In the genomic region with DNA sequence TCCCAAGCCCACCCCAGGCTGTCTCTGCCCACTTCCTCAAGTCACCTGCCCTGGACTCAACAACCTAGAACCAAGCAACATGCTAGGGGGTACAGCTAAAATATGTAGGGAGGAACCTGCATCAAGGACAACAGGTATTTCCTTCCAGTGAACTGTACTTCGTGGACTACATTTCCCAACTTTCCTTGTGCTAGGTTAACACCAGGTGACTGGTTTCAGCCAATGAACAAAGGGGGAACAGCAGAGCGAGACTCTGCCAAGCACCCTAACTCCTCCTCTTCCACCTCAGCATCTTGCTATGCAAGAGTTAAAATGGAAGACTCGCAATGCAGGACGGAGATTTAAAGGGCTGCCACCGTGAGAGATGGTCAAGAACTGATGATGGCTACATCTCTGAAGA, we compare ENCODE assay signal across 32 mouse cellular contexts.
DNase-seq lines count a peak whose midpoint lies in the region; ATAC-seq and TF ChIP-seq lines count a peak whose summit lies in the region.
"Had no signal": no experiment of that assay in that cellular context is flagged by ENCODE, and none has a peak within 500 bp of the region (broad histone marks: within the 10 kb centered on the region; RNA-seq: fewer than 3 reads in every experiment).

No protein-coding gene starts in this region.

- H3K9ac ChIP-seq in midbrain, embryonic 16.5 days (ENCODE audit: low read depth, low read length) = no peak overlapping the region
- H3K9ac ChIP-seq in midbrain, embryonic 11.5 days (ENCODE audit: low read length) = no peak overlapping the region
- H3K9ac ChIP-seq in intestine, postnatal 0 days (ENCODE audit: low read depth, low read length) = no peak overlapping the region
- H3K9ac ChIP-seq: embryonic facial prominence, embryonic 15.5 days; forebrain, embryonic 12.5 days; forebrain, postnatal 0 days; heart, embryonic 12.5 days; hindbrain, embryonic 14.5 days; limb, embryonic 13.5 days; lung, embryonic 15.5 days had no signal

- 0 out of 2 replicates have a peak, but pooled peaks cover 3% of the 10 kb centered on the region for H3K4me1 ChIP-seq in midbrain, embryonic 16.5 days (ENCODE audit: control insufficient read depth, insufficient read depth, low read length)
- H3K4me1 ChIP-seq in midbrain, embryonic 11.5 days (ENCODE audit: control insufficient read depth, insufficient read depth, low read length) = peaks cover 5% of the 10 kb centered on the region; the same call in 1 of the 2 replicates
- H3K4me1 ChIP-seq in intestine, postnatal 0 days (replicated peaks; ENCODE audit: control insufficient read depth, insufficient read depth, low read length) = no peaks in the 10 kb centered on the region
- H3K4me1 ChIP-seq: embryonic facial prominence, embryonic 10.5 days; embryonic facial prominence, embryonic 15.5 days; heart, embryonic 12.5 days; lung, embryonic 15.5 days had no signal

- no peak overlapping the region for H3K4me2 ChIP-seq in midbrain, embryonic 16.5 days (ENCODE audit: low read length)
- H3K4me2 ChIP-seq in midbrain, embryonic 11.5 days = no peak overlapping the region
- H3K4me2 ChIP-seq in intestine, postnatal 0 days (replicated peaks; ENCODE audit: low read depth) = no peak overlapping the region
- H3K4me2 ChIP-seq: embryonic facial prominence, embryonic 15.5 days; forebrain, embryonic 12.5 days; heart, embryonic 12.5 days; hindbrain, embryonic 14.5 days; limb, embryonic 13.5 days; liver, embryonic 11.5 days; lung, embryonic 15.5 days had no signal

- 0 out of 2 replicates have a peak, but pooled peaks have one; percentile 25 for ATAC-seq in midbrain, embryonic 16.5 days
- ATAC-seq in midbrain, embryonic 11.5 days (ENCODE audit: low FRiP score) = no peak
- ATAC-seq in CD4-positive, CD25-positive, alpha-beta regulatory T cell, adult 4 months = peak; percentile 32
- peak; percentile 50 for ATAC-seq in inflammation-experienced regulatory T-cells, adult 6 months
- no peak for ATAC-seq in intestine, postnatal 0 days
- ATAC-seq: forebrain, postnatal 0 days; intestine, embryonic 16.5 days; Patski had no signal

- H3K27me3 ChIP-seq in midbrain, embryonic 16.5 days (ENCODE audit: control insufficient read depth, insufficient read depth, low read depth, low read length) = no peaks in the 10 kb centered on the region
- H3K27me3 ChIP-seq in midbrain, embryonic 11.5 days (ENCODE audit: control insufficient read depth, insufficient read depth, low read length) = no peaks in the 10 kb centered on the region
- H3K27me3 ChIP-seq in intestine, postnatal 0 days (replicated peaks; ENCODE audit: control insufficient read depth, insufficient read depth, low read length) = no peaks in the 10 kb centered on the region
- H3K27me3 ChIP-seq: embryonic facial prominence, embryonic 15.5 days; heart, embryonic 12.5 days; limb, embryonic 13.5 days; lung, embryonic 15.5 days; Patski had no signal

- H3K4me3 ChIP-seq in midbrain, embryonic 16.5 days (ENCODE audit: low read depth, low read length) = no peak overlapping the region
- no peak overlapping the region for H3K4me3 ChIP-seq in midbrain, embryonic 11.5 days (ENCODE audit: low read depth, low read length)
- H3K4me3 ChIP-seq in intestine, postnatal 0 days (ENCODE audit: low read depth, low read length) = no peak overlapping the region
- H3K4me3 ChIP-seq: embryonic facial prominence, embryonic 10.5 days; embryonic facial prominence, embryonic 15.5 days; forebrain, embryonic 12.5 days; heart, embryonic 12.5 days; limb, embryonic 13.5 days; lung, embryonic 15.5 days; midbrain, embryonic 10.5 days had no signal

- H3K27ac ChIP-seq in midbrain, embryonic 16.5 days (ENCODE audit: low read length) = no peak overlapping the region
- H3K27ac ChIP-seq in midbrain, embryonic 11.5 days (ENCODE audit: low read depth, low read length) = no peak overlapping the region
- H3K27ac ChIP-seq in intestine, postnatal 0 days (ENCODE audit: low read depth, low read length) = no peak overlapping the region
- H3K27ac ChIP-seq: embryonic facial prominence, embryonic 10.5 days; embryonic facial prominence, embryonic 15.5 days; forebrain, embryonic 12.5 days; hindbrain, embryonic 14.5 days; limb, embryonic 13.5 days; lung, embryonic 15.5 days; midbrain, embryonic 10.5 days; stomach, postnatal 0 days had no signal

- no peaks in the 10 kb centered on the region for H3K36me3 ChIP-seq in midbrain, embryonic 16.5 days (ENCODE audit: control insufficient read depth, insufficient read depth, low read length)
- H3K36me3 ChIP-seq in midbrain, embryonic 11.5 days (ENCODE audit: control insufficient read depth, insufficient read depth, low read length) = no peaks in the 10 kb centered on the region; the same call in 1 of the 2 replicates
- no peaks in the 10 kb centered on the region for H3K36me3 ChIP-seq in intestine, postnatal 0 days (ENCODE audit: control insufficient read depth, insufficient read depth)
- H3K36me3 ChIP-seq: embryonic facial prominence, embryonic 10.5 days; embryonic facial prominence, embryonic 15.5 days; forebrain, embryonic 12.5 days; heart, embryonic 12.5 days; limb, embryonic 13.5 days; lung, embryonic 15.5 days had no signal

- H3K9me3 ChIP-seq in midbrain, embryonic 16.5 days (replicated peaks; ENCODE audit: control insufficient read depth, low read length, poor library complexity, severe bottlenecking) = no peaks in the 10 kb centered on the region
- no peaks in the 10 kb centered on the region for H3K9me3 ChIP-seq in midbrain, embryonic 11.5 days (ENCODE audit: control insufficient read depth, low read length)
- H3K9me3 ChIP-seq in intestine, postnatal 0 days (ENCODE audit: control insufficient read depth) = no peaks in the 10 kb centered on the region
- H3K9me3 ChIP-seq: embryonic facial prominence, embryonic 10.5 days; embryonic facial prominence, embryonic 15.5 days; forebrain, embryonic 12.5 days; limb, embryonic 13.5 days; lung, embryonic 15.5 days; midbrain, embryonic 10.5 days had no signal

- no peak for DNase-seq in midbrain, embryonic 11.5 days (ENCODE audit: low spot score, missing footprints)
- peak; percentile 87 for DNase-seq in R1 (ENCODE audit: low read depth, low spot score)
- DNase-seq in layer of hippocampus, adult 18-20 months (ENCODE audit: low spot score in 2 of 2) = no peak
- DNase-seq in B cell, adult 2 months = no peak
- DNase-seq: adrenal gland, postnatal 36 days; cerebellum, adult 2 months; cerebellum, postnatal 25 days; forebrain, postnatal 0 days; gastrocnemius, postnatal 10 days; heart, adult 18-20 months; kidney, adult 9 months; kidney, postnatal 10 days; layer of hippocampus, adult 9-11 months; retina, postnatal 1 day; right cerebral cortex, postnatal 25 days; thymus, adult 2 months had no signal

- TF ChIP-seq CTCF in intestine, postnatal 0 days (IDR thresholded peaks at IDR 0.05; ENCODE audit: low read depth) = no peak

- WGBS in midbrain, embryonic 16.5 days = 69% methylated on average over 5 of the region's 5 CpGs
- 73% methylated on average over 5 of the region's 5 CpGs for WGBS in midbrain, embryonic 11.5 days
- WGBS in intestine, postnatal 0 days = 70% methylated on average over 5 of the region's 5 CpGs

Comparison
In these comparisons a context has a peak if more than half of its experiments do, and no peak if none do; other contexts are left out.
1. ATAC-seq: peak in midbrain, embryonic 16.5 days (single experiment), CD4-positive, CD25-positive, alpha-beta regulatory T cell, adult 4 months (single experiment) and inflammation-experienced regulatory T-cells, adult 6 months (single experiment); none in midbrain, embryonic 11.5 days (single experiment) and intestine, postnatal 0 days (single experiment).